Mouse (Mus musculus): ENCODE data around the gene Eif4e3.

DNA sequence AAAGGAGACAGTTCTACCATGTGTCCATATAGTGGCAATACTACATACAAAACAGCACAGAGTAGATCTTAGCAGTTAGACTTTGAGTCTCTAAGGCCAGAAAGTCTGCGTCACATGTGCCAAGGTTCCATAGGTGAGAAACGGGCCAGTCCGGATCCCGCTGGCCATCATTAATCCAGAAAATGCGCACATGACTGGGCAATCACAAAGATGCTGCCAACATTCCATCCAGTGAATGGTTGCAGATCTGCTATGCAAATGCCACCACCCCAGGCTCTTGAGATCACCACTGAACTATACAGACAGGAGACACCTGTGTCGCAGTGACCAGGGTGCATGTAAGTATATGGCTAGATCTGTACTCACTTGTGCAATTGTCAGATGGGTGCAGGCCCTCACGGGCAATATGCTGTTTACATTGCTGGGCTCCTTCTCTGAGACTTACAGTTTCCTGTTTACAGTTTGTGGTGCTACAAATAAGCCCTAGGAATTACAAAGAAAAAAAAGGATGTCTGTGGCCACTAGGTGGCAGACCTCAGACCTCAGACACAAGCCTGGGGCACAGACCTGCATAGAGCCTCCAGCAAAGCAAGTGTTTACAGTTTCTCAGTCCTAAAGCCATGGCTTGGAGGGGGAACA is 4.0 kb upstream of the Eif4e3 start:
- TF ChIP-seq CTCF (IDR thresholded peaks at IDR 0.05; ENCODE audit: low read depth) (peak; percentile 73), EP300 (IDR thresholded peaks at IDR 0.05; ENCODE audit: low read depth) (no peak)
